Mouse (Mus musculus) spleen, adult 2 months (tissue): ENCODE data around the gene Tbc1d2b.

Experiments
- CTCF ChIP-seq: fragments of 200-500 bp; IDR thresholded peaks from 2 replicates; pipeline ENCODE4 v1.5.1; 2011; ENCODE audit warnings: mild to moderate bottlenecking, inconsistent platforms; ENCODE audit not compliant: insufficient read depth, insufficient read length, insufficient replicate concordance; ENCODE audit errors: extremely low read depth
- POLR2A ChIP-seq: fragments of 200-500 bp; IDR thresholded peaks from 2 replicates; pipeline ENCODE4 v1.6.1; 2011; ENCODE audit warnings: low read depth, low read length, inconsistent platforms

GRCm38 (mm10) chr9:90181656-90182388 is 88.8 kb downstream of the Tbc1d2b start:
- TF ChIP-seq CTCF = no peak
- no peak for TF ChIP-seq POLR2A
